Mouse (Mus musculus): ENCODE measurements around the gene Higd1b. TPM values are rescaled to one million over a fixed set of nuclear protein-coding genes. Genes with fewer than 3 reads are reported as not detected.
A peak's percentile ranks its signal among the peaks of the same experiment; 100 is the strongest.

Higd1b gene
- polyA plus RNA-seq, 1 experiment from 2014 or later: not detected

DNA sequence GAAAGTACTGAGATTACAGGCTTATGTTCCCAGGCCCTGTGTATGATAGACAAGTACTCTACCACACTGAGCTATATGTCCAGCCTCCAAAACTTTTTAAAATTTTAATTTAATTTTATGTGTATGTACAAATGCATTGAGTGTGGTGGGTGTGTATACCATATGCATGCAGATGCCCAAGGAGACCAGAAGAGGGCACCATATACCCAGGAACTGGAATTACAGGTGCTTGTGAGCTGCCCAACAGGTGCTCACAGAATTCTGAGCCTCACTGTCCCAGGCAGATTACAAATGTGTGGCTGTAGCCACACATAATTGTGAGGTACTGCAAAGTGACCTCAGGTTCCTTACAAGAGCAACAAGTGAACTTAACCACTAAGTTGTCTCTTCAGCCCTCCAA, 18.1 kb downstream of the Higd1b start:
- H3K27me3 ChIP-seq (ENCODE audit: poor library complexity, severe bottlenecking): no peaks in the 10 kb centered on the region
- no peak for DNase-seq (ENCODE audit: extremely low spot score, low spot score)
- H3K9me3 ChIP-seq: no peaks in the 10 kb centered on the region
- H3K4me1 ChIP-seq: no peaks in the 10 kb centered on the region
- H3K27ac ChIP-seq: no peak overlapping the region
- H3K36me3 ChIP-seq (replicated peaks): peaks cover 100% of the 10 kb centered on the region
- H3K4me3 ChIP-seq: no peak overlapping the region

DNA sequence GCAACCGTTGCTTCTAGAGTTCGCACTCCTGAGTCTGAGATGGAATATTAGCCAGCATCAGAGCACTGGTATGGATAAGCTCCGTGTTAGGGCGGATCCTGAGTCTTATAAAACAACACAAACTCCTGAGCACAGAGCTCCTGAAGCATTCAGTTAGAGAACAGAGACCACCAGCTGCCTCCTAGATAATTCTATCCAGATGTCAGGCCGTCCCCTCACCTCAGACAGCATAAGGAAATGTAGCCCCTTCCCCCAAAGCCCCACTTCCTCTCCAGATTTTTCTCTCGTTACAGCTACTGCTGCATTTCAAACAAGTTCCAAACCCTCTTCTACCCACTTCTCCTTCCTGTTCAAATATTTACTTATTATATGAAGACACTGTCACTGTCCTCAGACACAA, 20.3 kb downstream of the Higd1b start:
- Histone ChIP-seq H3K36me3 (replicated peaks) (peaks cover 100% of the 10 kb centered on the region), H3K27ac (no peak overlapping the region), H3K9me3 (no peaks in the 10 kb centered on the region), H3K27me3 (ENCODE audit: poor library complexity, severe bottlenecking) (no peaks in the 10 kb centered on the region), H3K4me1 (no peaks in the 10 kb centered on the region), H3K4me3 (no peak overlapping the region)
- DNase-seq (ENCODE audit: extremely low spot score, low spot score): no peak
- 74% methylated on average over 6 of the region's 6 CpGs for WGBS

DNA sequence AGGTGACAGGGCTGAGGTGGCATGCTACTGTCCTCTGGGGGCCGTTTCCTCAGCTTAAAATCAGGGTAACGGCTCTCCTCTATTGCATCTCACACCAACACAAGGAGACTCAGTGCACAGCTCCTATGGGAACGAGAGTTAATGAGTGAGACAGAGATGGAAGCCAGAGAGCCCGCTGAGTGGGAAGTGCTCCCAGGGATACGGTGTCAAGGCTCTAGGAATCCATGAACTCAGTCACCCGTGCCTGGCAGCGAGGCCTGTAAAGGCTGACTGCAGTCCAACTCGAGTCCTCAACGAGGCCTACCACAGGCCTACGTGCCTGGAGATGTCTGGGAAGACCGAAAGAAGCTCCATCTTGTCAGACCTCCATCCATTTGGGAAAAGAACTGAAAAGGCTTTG, 23.3 kb downstream of the Higd1b start:
- H3K36me3 ChIP-seq (replicated peaks): peaks cover 100% of the 10 kb centered on the region
- no peak for DNase-seq (ENCODE audit: extremely low spot score, low spot score)
- no peak overlapping the region for H3K27ac ChIP-seq
- no peaks in the 10 kb centered on the region for H3K27me3 ChIP-seq (ENCODE audit: poor library complexity, severe bottlenecking)
- H3K4me3 ChIP-seq: no peak overlapping the region
- H3K4me1 ChIP-seq: no peaks in the 10 kb centered on the region
- WGBS: 94% methylated on average over 11 of the region's 11 CpGs
- H3K9me3 ChIP-seq: no peaks in the 10 kb centered on the region

DNA sequence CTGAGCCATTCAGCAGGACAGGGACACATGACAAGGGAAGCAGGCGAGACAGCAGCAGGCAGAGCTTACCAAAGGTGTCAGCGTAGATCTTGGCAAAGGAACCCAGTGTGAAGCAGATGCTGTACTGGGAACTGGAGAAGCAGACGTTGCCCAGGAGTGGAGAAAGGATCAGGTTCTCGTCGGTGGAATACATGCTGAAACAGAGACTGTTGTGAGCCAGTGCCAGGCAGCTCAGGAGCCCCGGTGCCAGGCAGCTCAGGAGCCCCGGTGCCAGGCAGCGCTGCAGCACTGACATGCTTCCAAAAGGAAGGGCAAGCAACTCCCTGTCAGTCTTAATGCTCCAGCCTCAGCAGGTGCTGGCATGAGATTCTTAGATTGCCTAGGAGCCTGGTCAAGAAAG, 24.3 kb downstream of the Higd1b start:
- Histone ChIP-seq H3K9me3 (no peaks in the 10 kb centered on the region), H3K27me3 (ENCODE audit: poor library complexity, severe bottlenecking) (no peaks in the 10 kb centered on the region), H3K36me3 (replicated peaks) (peaks cover 100% of the 10 kb centered on the region), H3K4me3 (no peak overlapping the region), H3K27ac (no peak overlapping the region), H3K4me1 (no peaks in the 10 kb centered on the region)
- DNase-seq (ENCODE audit: extremely low spot score, low spot score): no peak
- 93% methylated on average over 8 of the region's 8 CpGs for WGBS

DNA sequence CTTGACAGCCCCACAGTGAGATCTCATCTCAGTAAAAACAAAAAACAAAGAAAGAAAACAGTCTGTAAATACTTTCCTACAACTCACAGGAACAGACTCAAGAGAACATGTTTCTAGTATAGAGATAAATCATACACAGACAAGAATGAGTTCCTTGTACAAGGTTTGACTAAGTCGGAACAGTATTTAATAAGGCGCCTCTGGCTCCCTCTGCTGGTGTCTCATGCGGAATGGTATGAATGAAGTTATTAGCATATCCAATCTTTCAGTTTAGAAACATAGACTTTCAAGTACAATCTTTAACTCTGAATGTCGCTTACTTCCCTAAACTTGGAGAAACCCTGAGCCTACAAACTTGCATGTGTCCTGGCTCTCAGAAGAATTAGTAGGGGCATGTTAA, 28.6 kb downstream of the Higd1b start:
- no peak overlapping the region for H3K27ac ChIP-seq
- DNase-seq (ENCODE audit: extremely low spot score, low spot score): peak; percentile 56
- 68% methylated on average over 4 of the region's 4 CpGs for WGBS
- H3K4me1 ChIP-seq: no peaks in the 10 kb centered on the region
- no peak overlapping the region for H3K4me3 ChIP-seq
- no peaks in the 10 kb centered on the region for H3K9me3 ChIP-seq
- peaks cover 100% of the 10 kb centered on the region for H3K36me3 ChIP-seq (replicated peaks)
- no peaks in the 10 kb centered on the region for H3K27me3 ChIP-seq (ENCODE audit: poor library complexity, severe bottlenecking)

DNA sequence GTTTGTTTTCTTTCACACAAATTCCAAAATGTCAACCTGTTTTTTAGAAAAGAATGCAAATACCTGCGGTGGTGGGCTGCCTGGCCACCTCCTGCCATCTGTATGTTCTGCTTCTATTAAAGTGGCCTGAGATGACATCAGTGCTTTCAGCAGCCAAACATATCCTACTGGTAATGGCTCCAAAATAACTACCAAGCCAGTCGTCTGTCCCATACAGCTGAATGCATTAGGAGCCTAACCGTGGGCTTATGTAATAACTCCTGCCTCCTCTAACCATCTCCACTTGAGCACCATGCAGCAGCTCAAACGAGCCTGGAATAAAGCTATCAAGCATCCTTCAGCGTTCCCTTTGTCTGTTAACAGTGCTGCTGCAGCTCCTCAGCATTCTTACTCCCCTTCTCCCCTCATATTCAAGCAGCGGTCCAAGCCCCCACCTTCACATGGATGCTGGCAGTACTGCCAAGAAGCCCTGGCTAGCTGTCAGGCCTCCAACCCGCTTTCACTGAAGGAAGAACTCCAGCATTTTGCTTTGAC, 39.2 kb downstream of the Higd1b start:
- no peak for DNase-seq (ENCODE audit: extremely low spot score, low spot score)
- 88% methylated on average over 7 of the region's 7 CpGs for WGBS
- H3K36me3 ChIP-seq (replicated peaks): peaks cover 78% of the 10 kb centered on the region
- no peak overlapping the region for H3K27ac ChIP-seq
- H3K27me3 ChIP-seq (ENCODE audit: poor library complexity, severe bottlenecking): no peaks in the 10 kb centered on the region
- H3K4me3 ChIP-seq: no peak overlapping the region
- no peaks in the 10 kb centered on the region for H3K9me3 ChIP-seq
- H3K4me1 ChIP-seq: peaks cover 13% of the 10 kb centered on the region

DNA sequence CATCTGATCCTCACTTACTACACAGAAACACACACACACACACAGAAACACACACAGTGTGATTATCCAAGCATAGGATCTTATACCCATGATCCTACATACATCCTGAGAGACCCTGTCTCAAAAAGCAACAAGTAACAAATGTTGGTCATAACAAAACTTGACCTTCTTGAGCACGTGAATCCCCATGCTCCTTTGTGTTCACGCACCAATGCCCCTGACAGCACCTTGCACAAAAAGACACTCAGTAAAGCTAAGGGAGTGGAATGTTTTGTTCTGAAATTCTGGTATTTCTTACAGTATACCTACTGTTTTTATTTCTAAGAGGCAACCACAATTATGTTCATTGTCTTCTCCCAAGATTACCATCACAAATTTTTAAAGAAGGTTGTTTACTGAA, 43.9 kb downstream of the Higd1b start:
- 72% methylated on average over 2 of the region's 2 CpGs for WGBS
- Histone ChIP-seq H3K9me3 (no peaks in the 10 kb centered on the region), H3K27me3 (ENCODE audit: poor library complexity, severe bottlenecking) (peaks cover 20% of the 10 kb centered on the region), H3K4me3 (peak overlapping the region; percentile 84), H3K36me3 (replicated peaks) (peaks cover 37% of the 10 kb centered on the region), H3K27ac (no peak overlapping the region), H3K4me1 (peaks cover 27% of the 10 kb centered on the region)
- no peak for DNase-seq (ENCODE audit: extremely low spot score, low spot score)

DNA sequence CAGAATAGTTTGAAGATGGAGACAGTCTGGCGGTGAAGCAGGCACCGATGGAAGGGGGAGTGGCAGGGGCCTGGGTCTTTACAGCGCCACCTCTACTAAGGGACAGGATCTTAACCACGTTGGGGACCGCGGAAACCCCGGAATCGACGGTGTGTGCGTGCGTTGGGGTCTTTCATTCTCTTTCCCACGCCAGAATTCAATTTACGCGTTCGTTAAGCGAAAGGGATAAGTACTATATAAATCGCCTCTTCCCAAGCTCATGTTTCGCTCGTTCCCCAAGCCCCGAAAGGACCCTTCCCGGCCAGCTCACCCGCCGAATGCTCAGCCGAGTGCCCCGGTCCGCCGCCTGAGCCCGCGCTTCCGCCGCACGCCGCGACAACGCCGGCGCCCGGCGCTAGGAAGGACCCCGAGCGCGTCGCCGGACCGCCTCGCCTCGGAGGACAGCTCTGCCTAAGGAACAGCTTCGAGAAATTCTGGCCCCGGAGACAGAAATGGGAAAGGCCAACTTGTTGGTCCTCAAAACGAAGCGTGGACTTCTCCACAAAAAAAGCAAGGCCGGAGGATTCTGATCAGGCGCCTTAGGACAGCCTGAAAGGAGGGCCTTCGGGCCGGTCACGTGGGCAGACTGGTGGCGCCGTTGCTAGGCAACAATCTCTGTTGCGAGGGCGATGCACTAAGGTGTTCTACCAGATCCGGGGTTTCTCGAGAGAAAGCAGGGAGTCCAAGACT, 45.1 kb downstream of the Higd1b start, which contains the start of the genes Eftud2 and Ccdc103:
Gene Eftud2 (minus strand): TSS at position 401 of the 729 bp plus-strand sequence.
Gene Ccdc103 (plus strand): TSS at position 620 of the 729 bp plus-strand sequence.
- Histone ChIP-seq H3K27ac (peak within 1 kb of the TSS; percentile 98), H3K4me3 (peak within 1 kb of the TSS; percentile 84), H3K9me3 (no peaks in the 10 kb centered on the region), H3K36me3 (replicated peaks) (peaks cover 25% of the 10 kb centered on the region), H3K27me3 (ENCODE audit: poor library complexity, severe bottlenecking) (peaks cover 26% of the 10 kb centered on the region), H3K4me1 (peaks cover 27% of the 10 kb centered on the region)
- peak; percentile 93 for DNase-seq (ENCODE audit: extremely low spot score, low spot score)
- WGBS: under 1% methylated on average over 62 of the region's 62 CpGs

DNA sequence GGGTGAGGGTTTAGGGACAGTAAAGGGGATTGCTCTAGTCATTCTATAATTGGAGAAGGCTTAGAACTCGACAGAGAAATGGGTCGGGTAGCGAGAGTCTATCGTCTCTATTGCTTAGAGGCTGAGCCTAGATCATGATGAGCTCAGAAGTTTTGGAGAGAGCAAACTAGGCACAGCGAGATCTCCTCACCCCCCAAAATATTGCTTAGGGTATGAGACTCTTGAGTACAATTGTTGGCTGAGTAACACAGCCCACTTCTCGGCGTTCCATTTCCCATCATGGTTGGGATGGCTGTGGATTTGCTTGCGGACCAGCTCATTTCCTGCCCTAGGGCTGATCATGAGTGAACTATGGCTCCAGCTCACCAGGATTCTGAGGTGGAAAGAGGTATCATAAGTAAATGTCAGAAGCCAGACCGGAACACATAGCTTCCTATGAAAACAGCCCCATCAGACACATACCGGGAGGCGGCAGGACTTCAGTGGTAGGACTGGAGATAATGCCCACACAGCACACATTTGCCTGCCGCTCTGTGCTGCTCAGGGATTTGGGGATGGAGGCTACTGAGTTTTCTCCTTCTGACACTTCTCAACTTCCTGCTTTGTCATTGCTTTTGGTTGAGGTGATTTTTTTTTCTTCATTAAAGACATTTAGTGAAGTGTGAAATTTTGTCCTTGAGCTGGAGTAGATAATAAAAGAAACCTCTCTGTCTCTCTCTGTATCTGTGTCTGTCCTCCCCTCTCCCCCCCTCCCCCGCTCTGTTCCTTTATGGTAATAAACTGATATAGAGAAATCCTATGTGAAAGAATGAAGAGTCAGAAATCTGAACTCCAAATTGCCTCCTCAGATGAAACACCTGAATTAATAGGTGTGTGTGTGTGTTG, 45.9 kb downstream of the Higd1b start:
- DNase-seq (ENCODE audit: extremely low spot score, low spot score): no peak
- peaks cover 26% of the 10 kb centered on the region for H3K27me3 ChIP-seq (ENCODE audit: poor library complexity, severe bottlenecking)
- H3K9me3 ChIP-seq: no peaks in the 10 kb centered on the region
- peaks cover 27% of the 10 kb centered on the region for H3K4me1 ChIP-seq
- peak overlapping the region; percentile 84 for H3K4me3 ChIP-seq
- 19% methylated on average over 13 of the region's 13 CpGs for WGBS
- peaks cover 17% of the 10 kb centered on the region for H3K36me3 ChIP-seq (replicated peaks)
- H3K27ac ChIP-seq: peak overlapping the region; percentile 98

DNA sequence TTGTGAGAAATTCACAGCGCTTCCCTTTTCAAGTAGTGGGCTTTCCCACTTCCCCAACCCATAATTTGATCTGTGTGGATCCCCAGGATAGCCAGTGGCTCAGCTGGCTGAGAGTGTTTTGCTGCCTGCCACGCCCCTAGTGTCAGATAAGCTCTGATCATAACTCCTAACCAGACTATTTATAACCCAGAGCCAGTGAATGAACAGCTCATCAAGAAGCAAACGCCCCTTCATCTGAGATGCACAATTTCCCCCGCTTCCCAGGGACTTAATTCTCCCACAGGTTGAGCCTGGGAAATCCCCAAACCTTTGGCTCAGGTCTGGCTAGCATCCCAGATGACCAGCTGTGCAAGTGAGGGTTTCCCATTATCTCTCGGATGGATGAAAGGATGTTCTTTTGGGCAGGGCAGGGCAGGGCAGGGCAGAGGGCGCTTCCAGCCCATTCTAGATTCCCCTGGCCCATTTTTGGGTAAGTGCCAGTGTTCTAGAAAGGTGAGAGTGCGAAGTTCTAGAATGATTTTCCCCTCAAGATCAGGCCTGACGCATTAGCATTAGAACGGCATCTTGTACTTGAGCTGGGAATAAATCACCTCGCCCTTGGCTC, 49.1 kb downstream of the Higd1b start, which contains the start of gene Fam187a:
Gene Fam187a (plus strand): TSS at position 554 of the 604 bp plus-strand sequence.
- peaks cover 37% of the 10 kb centered on the region for H3K27me3 ChIP-seq (ENCODE audit: poor library complexity, severe bottlenecking)
- peaks cover 24% of the 10 kb centered on the region for H3K4me1 ChIP-seq
- H3K36me3 ChIP-seq (replicated peaks): no peaks in the 10 kb centered on the region
- no peak within 1 kb of the TSS for H3K4me3 ChIP-seq
- 66% methylated on average over 10 of the region's 10 CpGs for WGBS
- no peak for DNase-seq (ENCODE audit: extremely low spot score, low spot score)
- no peak within 1 kb of the TSS for H3K27ac ChIP-seq
- H3K9me3 ChIP-seq: no peaks in the 10 kb centered on the region

DNA sequence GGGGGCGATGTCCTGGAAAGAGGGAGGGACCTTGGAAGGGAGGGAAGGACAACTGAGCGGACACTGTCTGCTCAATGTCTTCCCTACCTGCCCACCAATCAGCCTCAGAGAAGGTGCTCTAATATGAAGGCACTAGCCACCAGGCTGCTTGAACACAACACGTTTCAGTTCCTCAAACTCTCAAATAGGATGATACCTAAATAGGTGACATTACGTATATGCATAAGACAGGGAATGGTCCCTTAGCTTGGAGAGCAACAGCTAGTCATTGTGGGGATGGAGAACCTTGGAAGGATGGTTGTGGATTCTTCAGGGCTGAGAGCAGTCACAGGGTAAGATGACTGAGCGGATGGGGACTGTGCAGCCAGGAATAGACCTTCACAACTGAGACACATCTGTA, 51.8 kb downstream of the Higd1b start:
- Histone ChIP-seq H3K4me1 (peaks cover 8% of the 10 kb centered on the region), H3K36me3 (replicated peaks) (no peaks in the 10 kb centered on the region), H3K4me3 (no peak overlapping the region), H3K27me3 (ENCODE audit: poor library complexity, severe bottlenecking) (peaks cover 50% of the 10 kb centered on the region), H3K9me3 (no peaks in the 10 kb centered on the region), H3K27ac (no peak overlapping the region)
- DNase-seq (ENCODE audit: extremely low spot score, low spot score): no peak
- 81% methylated on average over 5 of the region's 5 CpGs for WGBS
